Mouse (Mus musculus): ENCODE results near the gene Apba3.

Gene Apba3

GRCm38 (mm10) chr10:81252424-81253419 lies 14.0 kb upstream of the Apba3 start, which contains the start of gene Matk:
Gene Matk (plus strand): TSS chr10:81252935.
- peak; percentile 88 for DNase-seq (ENCODE audit: low read depth, low spot score)

- no peak for DNase-seq (ENCODE audit: low read depth, low spot score)
Observed at GRCm38 (mm10) chr10:81254886-81255285, 11.9 kb upstream of the Apba3 start.

- no peak for DNase-seq (ENCODE audit: low read depth, low spot score)
Observed at GRCm38 (mm10) chr10:81257158-81258039, 9.4 kb upstream of the Apba3 start.

- no peak for DNase-seq (ENCODE audit: low read depth, low spot score)
Observed at GRCm38 (mm10) chr10:81259225-81259884, 7.4 kb upstream of the Apba3 start.

- DNase-seq (ENCODE audit: low read depth, low spot score) = no peak
Observed at GRCm38 (mm10) chr10:81261025-81261424, 5.7 kb upstream of the Apba3 start.

GRCm38 (mm10) chr10:81265540-81265939 lies 1.2 kb upstream of the Apba3 start:
- DNase-seq (ENCODE audit: low read depth, low spot score) = no peak

- peak; percentile 82 for DNase-seq (ENCODE audit: low read depth, low spot score)
Observed at GRCm38 (mm10) chr10:81268056-81268455, 1.3 kb downstream of the Apba3 start.

- no peak for DNase-seq (ENCODE audit: low read depth, low spot score)
Observed at GRCm38 (mm10) chr10:81268643-81269412, 2.1 kb downstream of the Apba3 start.

- no peak for DNase-seq (ENCODE audit: low read depth, low spot score)
Observed at GRCm38 (mm10) chr10:81272356-81272755, 5.6 kb downstream of the Apba3 start.

- no peak for DNase-seq (ENCODE audit: low read depth, low spot score)
Observed at GRCm38 (mm10) chr10:81273842-81274241, 7.1 kb downstream of the Apba3 start.

- no peak for DNase-seq (ENCODE audit: low read depth, low spot score)
Observed at GRCm38 (mm10) chr10:81277676-81278075, 10.9 kb downstream of the Apba3 start.

- DNase-seq (ENCODE audit: low read depth, low spot score) = no peak
Observed at GRCm38 (mm10) chr10:81279496-81279895, 12.7 kb downstream of the Apba3 start.

- DNase-seq (ENCODE audit: low read depth, low spot score) = no peak
Observed at GRCm38 (mm10) chr10:81284189-81284588, 17.4 kb downstream of the Apba3 start.

- no peak for DNase-seq (ENCODE audit: low read depth, low spot score)
Observed at GRCm38 (mm10) chr10:81284719-81285118, 18.0 kb downstream of the Apba3 start.

- DNase-seq (ENCODE audit: low read depth, low spot score) = no peak
Observed at GRCm38 (mm10) chr10:81285694-81286450, 19.1 kb downstream of the Apba3 start.

GRCm38 (mm10) chr10:81286586-81286985 lies 19.8 kb downstream of the Apba3 start:
- DNase-seq (ENCODE audit: low read depth, low spot score) = no peak

GRCm38 (mm10) chr10:81287513-81288157 lies 20.9 kb downstream of the Apba3 start:
- no peak for DNase-seq (ENCODE audit: low read depth, low spot score)

- no peak for DNase-seq (ENCODE audit: low read depth, low spot score)
Observed at GRCm38 (mm10) chr10:81288601-81289000, 21.8 kb downstream of the Apba3 start.

- DNase-seq (ENCODE audit: low read depth, low spot score) = no peak
Observed at GRCm38 (mm10) chr10:81289278-81289677, 22.5 kb downstream of the Apba3 start.

GRCm38 (mm10) chr10:81289811-81290210 lies 23.1 kb downstream of the Apba3 start:
- no peak for DNase-seq (ENCODE audit: low read depth, low spot score)

Measured in telencephalon, adult 2 months (tissue).